Mouse (Mus musculus) T-helper 17 cell (primary cell): Measurements from ENCODE around the gene Tmem140.

Experiments
- in situ Hi-C, 2 experiments: fragments of 300-600 bp; cut with MboI, MseI; formaldehyde crosslinking; loops; 1 replicate in 1 of 2; 2 replicates in 1 of 2; pipeline ENCODE4 v1.15.1; 2025; ENCODE audit warnings: high pct_unique_total_duplicates in 2 of 2

Tmem140 gene

GRCm38 (mm10) chr6:34875966-34876834 lies 13.3 kb downstream of the Tmem140 start:
- in situ Hi-C loops = no loop called here

GRCm38 (mm10) chr6:34876835-34877156 lies 13.8 kb downstream of the Tmem140 start:
- in situ Hi-C loops = no loop called here

- in situ Hi-C loops = no loop called here
These were observed 14.8 kb downstream of the Tmem140 start, which contains the start of gene Cyren for GRCm38 (mm10) chr6:34877509-34878321. TSS of gene Cyren (minus strand) at chr6:34878060.

- in situ Hi-C loops = no loop called here
These were observed 16.3 kb downstream of the Tmem140 start for GRCm38 (mm10) chr6:34879101-34879740.

GRCm38 (mm10) chr6:34879911-34880475 lies 17.0 kb downstream of the Tmem140 start:
- in situ Hi-C loops = no loop called here

GRCm38 (mm10) chr6:34884724-34885123 lies 21.8 kb downstream of the Tmem140 start:
- in situ Hi-C loops = no loop called here

GRCm38 (mm10) chr6:34887131-34887850 lies 24.3 kb downstream of the Tmem140 start:
- in situ Hi-C loops = no loop called here

- in situ Hi-C loops = no loop called here
These were observed 26.2 kb downstream of the Tmem140 start for GRCm38 (mm10) chr6:34889185-34889584.

GRCm38 (mm10) chr6:34895569-34895968 lies 32.6 kb downstream of the Tmem140 start:
- in situ Hi-C loops = no loop called here

- in situ Hi-C loops = no loop called here
These were observed 33.3 kb downstream of the Tmem140 start for GRCm38 (mm10) chr6:34896168-34896780.

- in situ Hi-C loops = no loop called here
These were observed 36.2 kb downstream of the Tmem140 start for GRCm38 (mm10) chr6:34899127-34899526.

GRCm38 (mm10) chr6:34900990-34901389 lies 38.0 kb downstream of the Tmem140 start:
- in situ Hi-C loops = no loop called here

- in situ Hi-C loops = no loop called here
These were observed 39.0 kb downstream of the Tmem140 start for GRCm38 (mm10) chr6:34901911-34902444.

GRCm38 (mm10) chr6:34902578-34902977 lies 39.6 kb downstream of the Tmem140 start:
- in situ Hi-C loops = no loop called here

- in situ Hi-C loops = no loop called here
These were observed 40.5 kb downstream of the Tmem140 start for GRCm38 (mm10) chr6:34903441-34903840.

- in situ Hi-C loops = no loop called here
These were observed 40.9 kb downstream of the Tmem140 start for GRCm38 (mm10) chr6:34903851-34904250.

GRCm38 (mm10) chr6:34904361-34904760 lies 41.4 kb downstream of the Tmem140 start:
- in situ Hi-C loops = no loop called here

- in situ Hi-C loops = no loop called here
These were observed 43.2 kb downstream of the Tmem140 start for GRCm38 (mm10) chr6:34906125-34906524.

- in situ Hi-C loops = no loop called here
These were observed 43.7 kb downstream of the Tmem140 start for GRCm38 (mm10) chr6:34906661-34907060.

- in situ Hi-C loops = no loop called here
These were observed 44.2 kb downstream of the Tmem140 start for GRCm38 (mm10) chr6:34907121-34907614.
